ENCODE assay signal across 9 mouse cellular contexts in genomic region chr2:126450210-126450936, GRCm38 (mm10). TPM values are rescaled to one million over a fixed set of nuclear protein-coding genes. Genes with fewer than 3 reads are reported as not detected.
DNase-seq lines count a peak whose midpoint lies in the region; ATAC-seq and TF ChIP-seq lines count a peak whose summit lies in the region.
"Had no signal": no experiment of that assay in that cellular context is flagged by ENCODE, and none has a peak within 500 bp of the region (broad histone marks: within the 10 kb centered on the region; RNA-seq: fewer than 3 reads in every experiment).

No protein-coding gene starts in this region.

- H3K4me1 ChIP-seq in hindbrain, embryonic 11.5 days (replicated peaks; ENCODE audit: control insufficient read depth, insufficient read depth, low read length) = no peaks in the 10 kb centered on the region
- H3K4me1 ChIP-seq in hindbrain, embryonic 10.5 days (replicated peaks) = peaks cover 15% of the 10 kb centered on the region; the same call in 1 of the 2 replicates
- peaks cover 6% of the 10 kb centered on the region for H3K4me1 ChIP-seq in limb, embryonic 15.5 days
- H3K4me1 ChIP-seq in small intestine, adult 2 months (ENCODE audit: control insufficient read depth, insufficient read depth, insufficient read length, low read length) = no peaks in the 10 kb centered on the region

- no peak overlapping the region for H3K27ac ChIP-seq in hindbrain, embryonic 11.5 days (ENCODE audit: low read depth, low read length)
- H3K27ac ChIP-seq in hindbrain, embryonic 10.5 days = no peak overlapping the region
- H3K27ac ChIP-seq in limb, embryonic 15.5 days = peak overlapping the region; percentile 89
- H3K27ac ChIP-seq in small intestine, adult 2 months (ENCODE audit: insufficient read depth, low read depth, low read length) = peak overlapping the region; percentile 25; the same call in 1 of the 2 replicates

- no peaks in the 10 kb centered on the region for H3K9me3 ChIP-seq in hindbrain, embryonic 11.5 days (ENCODE audit: control insufficient read depth, low read length)
- H3K9me3 ChIP-seq in hindbrain, embryonic 10.5 days = no peaks in the 10 kb centered on the region
- no peaks in the 10 kb centered on the region for H3K9me3 ChIP-seq in limb, embryonic 15.5 days

- no peaks in the 10 kb centered on the region for H3K36me3 ChIP-seq in hindbrain, embryonic 11.5 days (ENCODE audit: control insufficient read depth, insufficient read depth, low read length)
- no peaks in the 10 kb centered on the region for H3K36me3 ChIP-seq in hindbrain, embryonic 10.5 days
- H3K36me3 ChIP-seq in limb, embryonic 15.5 days = no peaks in the 10 kb centered on the region
- no peaks in the 10 kb centered on the region for H3K36me3 ChIP-seq in small intestine, adult 2 months (ENCODE audit: control insufficient read depth, insufficient read depth, low read length)

- no peak for TF ChIP-seq POLR2A in brain, embryonic 14.5 days (IDR thresholded peaks at IDR 0.05; ENCODE audit: borderline replicate concordance, extremely low read depth, insufficient read depth, insufficient read length, poor library complexity, severe bottlenecking)
- no peak for TF ChIP-seq POLR2A in small intestine, adult 2 months (IDR thresholded peaks at IDR 0.05; ENCODE audit: low read depth, low read length)

- 74% methylated on average over 14 of the region's 14 CpGs for WGBS in hindbrain, embryonic 11.5 days
- 79% methylated on average over 14 of the region's 14 CpGs for WGBS in hindbrain, embryonic 10.5 days
- 30% methylated on average over 14 of the region's 14 CpGs for WGBS in limb, embryonic 15.5 days
- WGBS in small intestine, adult 2 months = 57% methylated on average over 14 of the region's 14 CpGs

- peak; percentile 53; the same call in 1 of the 2 replicates for ATAC-seq in hindbrain, embryonic 11.5 days (ENCODE audit: low FRiP score)
- peak; percentile 95 for ATAC-seq in limb, embryonic 15.5 days (ENCODE audit: insufficient number of reproducible peaks, low FRiP score, low TSS enrichment, low read depth)

- H3K4me3 ChIP-seq in hindbrain, embryonic 11.5 days (ENCODE audit: low read depth, low read length) = no peak overlapping the region
- H3K4me3 ChIP-seq in hindbrain, embryonic 10.5 days = no peak overlapping the region
- H3K4me3 ChIP-seq in limb, embryonic 15.5 days = 0 out of 2 replicates have a peak overlapping the region, but pooled peaks have one; percentile 7
- H3K4me3 ChIP-seq in small intestine, adult 2 months (ENCODE audit: low read depth, low read length) = no peak overlapping the region
- H3K4me3 ChIP-seq: erythroblast, embryonic 14.5 days had no signal

- H3K27me3 ChIP-seq in hindbrain, embryonic 11.5 days (ENCODE audit: control insufficient read depth, insufficient read depth, low read length) = no peaks in the 10 kb centered on the region
- no peaks in the 10 kb centered on the region for H3K27me3 ChIP-seq in hindbrain, embryonic 10.5 days (ENCODE audit: insufficient read depth, poor library complexity, severe bottlenecking)
- H3K27me3 ChIP-seq in limb, embryonic 15.5 days = no peaks in the 10 kb centered on the region
- H3K27me3 ChIP-seq in small intestine, adult 2 months (ENCODE audit: control insufficient read depth, insufficient read depth, low read length) = no peaks in the 10 kb centered on the region

- no peak overlapping the region for H3K9ac ChIP-seq in hindbrain, embryonic 11.5 days (ENCODE audit: low read depth, low read length)
- no peak overlapping the region for H3K9ac ChIP-seq in limb, embryonic 15.5 days

- H3K4me2 ChIP-seq in hindbrain, embryonic 11.5 days (replicated peaks; ENCODE audit: low read depth, low read length) = no peak overlapping the region
- H3K4me2 ChIP-seq in limb, embryonic 15.5 days = peak overlapping the region; percentile 25; the same call in 1 of the 2 replicates

- no peak for TF ChIP-seq CTCF in brain, embryonic 14.5 days (IDR thresholded peaks at IDR 0.05; ENCODE audit: borderline replicate concordance, extremely low read depth, insufficient read depth, insufficient read length)
- no peak for TF ChIP-seq CTCF in small intestine, adult 2 months (IDR thresholded peaks at IDR 0.05; ENCODE audit: extremely low read depth, insufficient read length, insufficient replicate concordance, low read depth, low read length)

- DNase-seq in hindbrain, embryonic 11.5 days (ENCODE audit: low spot score) = peak; percentile 12
- DNase-seq in hindbrain, embryonic 10.5 days (ENCODE audit: low spot score) = no peak
- DNase-seq in brain, embryonic 14.5 days (ENCODE audit: low read depth) = peak; percentile 92
- DNase-seq in frontal cortex, postnatal 10 days (ENCODE audit: low spot score in 2 of 2) = peak; percentile 13 to 24
- DNase-seq in heart, postnatal 4 days = peak; percentile 86
- no peak for DNase-seq in c-Kit-positive CD71-positive TER-119-positive erythroid progenitor cells, embryonic 14.5 days (ENCODE audit: low spot score)

RNA-seq across cellular contexts. Expression of gene Atp8b4, which starts 50.1 kb away (rescaled TPM):
- 0.06 TPM in 1 of 2 replicates, not detected in the other for polyA plus RNA-seq in hindbrain, embryonic 11.5 days (2014; fragmentation: Nextera tagmentation; extraction: Ambion mirVana)
- 0.09 and 0.17 TPM in 2 replicates for polyA plus RNA-seq in hindbrain, embryonic 10.5 days (2016; fragmentation: Nextera tagmentation; extraction: Ambion mirVana)
- polyA plus RNA-seq in brain, embryonic 14.5 days (2012; rRNA removed) = 0.05 and 0.08 TPM in 2 replicates
- total RNA-seq in heart, postnatal 4 days (2021) = under 1 TPM; 0.29 to 0.36 TPM
- polyA plus RNA-seq in limb, embryonic 15.5 days (2015; fragmentation: Nextera tagmentation; extraction: Ambion mirVana) = 0.43 and 0.77 TPM in 2 replicates
- 0.04 and 0.09 TPM in 2 replicates for polyA plus RNA-seq in small intestine, adult 2 months (2012; rRNA removed)
- polyA plus RNA-seq: erythroblast, embryonic 14.5 days had no signal

Comparison
In these comparisons a context has a peak if more than half of its experiments do, and no peak if none do; other contexts are left out.
1. DNase-seq: peak in hindbrain, embryonic 11.5 days (single experiment), brain, embryonic 14.5 days (single experiment), frontal cortex, postnatal 10 days (2 of 2) and heart, postnatal 4 days (single experiment); none in hindbrain, embryonic 10.5 days (single experiment) and c-Kit-positive CD71-positive TER-119-positive erythroid progenitor cells, embryonic 14.5 days (single experiment).
2. H3K27ac ChIP-seq: peak in limb, embryonic 15.5 days (single experiment) and small intestine, adult 2 months (single experiment); none in hindbrain, embryonic 11.5 days (single experiment) and hindbrain, embryonic 10.5 days (single experiment).